Mouse (Mus musculus) induced T-regulatory cell, adult 2 months (primary cell): ENCODE measurements around the gene Fzr1.

Source experiments
- DNase-seq: peaks from one replicate; pipeline ENCODE4 v3.0.0-alpha.2; 2012; ENCODE audit warnings: low read depth

Gene Fzr1

DNA sequence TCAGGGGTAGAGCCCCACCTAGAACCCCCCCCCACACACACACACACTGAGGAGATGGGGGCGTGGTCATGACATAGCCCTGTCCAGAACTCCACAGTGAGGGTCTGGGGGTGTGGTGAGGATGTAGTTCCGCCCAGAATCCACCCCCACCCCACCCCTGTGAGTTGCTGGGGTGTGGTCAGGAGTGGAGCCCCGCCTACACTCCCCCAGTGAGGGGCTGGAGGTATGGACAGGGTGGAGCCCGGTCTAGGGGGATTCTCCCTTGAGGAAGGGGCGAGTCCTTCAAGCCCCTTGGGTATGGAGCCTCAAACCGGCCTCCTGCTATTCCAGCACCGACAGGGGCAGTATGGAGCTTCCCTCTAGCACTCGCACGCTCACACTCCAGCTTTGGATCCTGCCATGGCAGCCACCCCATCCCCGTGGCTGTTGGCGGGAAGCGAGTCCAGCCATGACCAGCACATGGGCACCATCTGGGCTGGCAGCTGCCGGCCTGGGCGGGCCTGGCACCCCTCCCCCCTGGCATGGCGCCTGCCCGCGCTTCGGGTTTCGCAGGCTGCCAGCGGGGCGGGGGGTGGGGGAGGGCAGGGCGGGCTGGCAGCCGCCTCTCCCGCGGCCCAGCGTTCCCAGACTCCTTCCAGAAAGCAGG lies 38.4 kb upstream of the Fzr1 start:
- DNase-seq, result peak; percentile 45

DNA sequence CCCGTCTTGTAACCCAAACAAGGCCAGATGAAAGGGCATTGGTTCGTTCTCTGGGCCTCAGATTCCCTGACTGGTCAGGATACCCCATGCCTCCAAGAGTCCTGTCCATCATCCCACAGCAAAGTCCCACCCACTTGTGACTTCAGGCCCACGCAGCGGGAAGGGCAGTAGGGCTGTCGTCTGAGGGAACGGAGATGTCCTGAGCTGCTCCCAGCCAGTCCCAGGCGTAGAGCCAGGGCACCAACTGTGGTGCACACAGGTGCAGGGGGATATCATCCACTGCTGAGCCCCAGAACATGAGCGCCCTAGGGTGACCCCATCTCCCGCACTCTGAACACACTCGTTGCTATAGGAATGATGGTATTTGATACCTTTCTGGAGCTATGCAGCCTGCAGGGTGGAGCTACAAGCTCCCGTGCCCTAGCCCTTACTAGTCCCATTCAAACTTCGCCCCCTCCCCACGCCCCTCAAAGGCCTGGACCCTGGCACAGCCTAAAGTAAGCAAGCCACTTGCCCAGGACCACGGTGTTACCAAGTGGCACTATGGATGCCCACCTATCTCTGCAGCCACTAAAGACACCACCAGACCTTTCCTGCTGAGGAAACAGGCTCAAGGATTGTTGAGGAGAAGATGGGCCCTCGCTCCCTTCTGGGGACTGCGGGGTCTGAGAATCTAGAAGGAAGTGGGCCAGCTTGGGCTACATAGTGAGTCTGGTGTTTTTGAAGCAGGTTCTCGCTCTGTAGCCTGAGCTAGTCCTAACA lies 37.4 kb upstream of the Fzr1 start:
- no peak for DNase-seq

GRCm38 (mm10) chr10:81415146-81415545 lies 36.8 kb upstream of the Fzr1 start:
- no peak for DNase-seq

GRCm38 (mm10) chr10:81414682-81415081 lies 36.4 kb upstream of the Fzr1 start:
- DNase-seq, result no peak

DNA sequence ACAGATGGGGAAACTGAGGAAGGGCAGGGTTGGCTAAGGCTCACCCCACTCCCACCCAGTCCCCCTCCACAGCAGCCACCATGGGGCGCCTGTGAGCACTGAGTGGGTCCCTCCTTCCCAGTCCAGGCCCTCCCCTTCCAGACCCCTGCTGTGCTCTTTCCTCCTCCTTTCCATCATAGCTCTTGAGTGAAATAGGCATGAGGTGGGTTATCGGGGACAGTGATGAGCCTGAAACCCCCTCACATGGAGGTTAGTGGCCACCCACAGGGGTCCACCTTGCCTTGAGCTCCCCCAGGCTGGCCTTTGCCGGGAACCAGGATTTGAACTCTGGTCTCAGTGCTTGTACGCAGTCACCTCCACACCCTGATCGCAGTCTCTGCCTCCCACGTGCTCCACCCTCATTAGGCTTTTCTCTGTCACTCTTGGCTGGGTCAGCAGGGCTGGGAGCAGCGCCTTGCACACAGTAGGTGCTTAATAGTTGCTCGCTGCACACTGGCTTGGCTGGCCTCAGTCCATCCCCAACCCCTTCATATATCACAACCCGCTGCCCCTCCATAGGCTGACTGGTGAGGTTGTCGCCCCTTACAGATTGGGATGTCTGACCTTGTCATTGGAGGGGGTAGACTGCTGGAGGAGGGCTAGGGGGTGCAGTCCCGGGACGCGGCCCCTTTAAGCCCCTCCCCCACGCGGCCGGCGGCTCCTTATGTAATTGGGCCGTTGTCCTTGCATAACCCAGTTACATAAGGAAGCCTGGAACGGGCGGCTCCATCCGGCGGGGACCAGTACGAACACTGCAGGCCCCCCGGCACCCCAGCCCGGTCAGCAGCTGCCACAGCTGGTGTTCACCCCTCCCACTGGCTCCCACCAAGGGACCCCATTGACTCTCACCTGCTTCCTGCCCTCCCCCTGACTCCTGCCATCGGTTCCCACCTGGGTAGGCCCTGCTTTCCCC lies 35.3 kb upstream of the Fzr1 start:
- no peak for DNase-seq

DNA sequence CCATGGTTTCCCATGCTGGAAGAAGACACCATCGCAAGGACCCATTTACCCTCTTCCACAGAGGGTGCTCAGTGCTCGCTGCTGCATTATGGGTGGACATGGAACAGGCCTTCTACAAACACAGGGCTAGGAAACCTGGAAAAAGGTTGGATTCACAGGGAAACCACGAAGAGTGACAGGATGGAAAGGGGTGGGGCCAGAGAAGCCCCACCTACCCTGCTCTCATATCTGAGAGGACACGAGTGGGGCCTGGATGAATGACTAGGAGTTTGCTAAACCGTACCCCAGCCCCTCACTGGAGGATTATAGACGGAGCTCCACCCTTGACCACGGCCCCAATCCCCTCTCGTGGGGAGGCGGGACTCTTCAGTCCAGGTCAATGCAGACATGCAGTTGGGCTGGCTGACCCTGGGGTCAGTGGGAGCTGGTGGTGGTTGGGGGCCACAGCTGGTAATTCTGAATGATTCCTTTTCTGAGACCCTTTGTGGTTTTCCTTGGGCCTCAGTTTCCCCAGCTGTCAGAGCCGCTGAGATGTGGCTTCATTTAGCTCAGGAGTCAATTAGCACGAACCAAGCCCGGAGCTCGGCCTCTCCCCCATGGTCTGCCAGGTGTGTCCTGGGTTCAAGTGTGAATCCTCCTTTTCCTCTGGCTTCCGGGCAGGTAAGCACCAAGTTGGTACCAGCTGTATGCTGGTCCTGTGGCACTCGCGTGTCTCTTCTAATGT lies 34.4 kb upstream of the Fzr1 start:
- no peak for DNase-seq

- no peak for DNase-seq
Measured at GRCm38 (mm10) chr10:81411471-81412400, 33.4 kb upstream of the Fzr1 start.

DNA sequence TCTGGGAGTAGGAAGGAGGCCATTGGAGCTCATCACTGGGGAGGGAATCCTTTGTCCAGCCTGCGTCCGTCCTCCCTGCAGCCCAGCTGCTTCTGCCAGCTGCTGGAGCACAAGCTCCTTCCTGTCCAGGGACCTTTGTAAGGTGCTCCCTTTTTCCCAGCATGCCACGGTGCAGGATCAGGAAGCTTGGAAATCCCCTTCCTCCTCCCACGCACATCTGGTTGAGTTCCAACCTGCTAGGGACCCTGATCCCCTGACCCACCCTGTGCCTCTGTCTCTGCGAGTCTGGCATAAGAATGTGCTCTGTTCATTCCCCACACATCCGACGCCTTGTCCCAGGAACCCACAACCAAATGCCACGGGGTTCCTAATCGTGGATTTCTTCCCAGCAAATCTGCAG lies 32.7 kb upstream of the Fzr1 start:
- no peak for DNase-seq

DNA sequence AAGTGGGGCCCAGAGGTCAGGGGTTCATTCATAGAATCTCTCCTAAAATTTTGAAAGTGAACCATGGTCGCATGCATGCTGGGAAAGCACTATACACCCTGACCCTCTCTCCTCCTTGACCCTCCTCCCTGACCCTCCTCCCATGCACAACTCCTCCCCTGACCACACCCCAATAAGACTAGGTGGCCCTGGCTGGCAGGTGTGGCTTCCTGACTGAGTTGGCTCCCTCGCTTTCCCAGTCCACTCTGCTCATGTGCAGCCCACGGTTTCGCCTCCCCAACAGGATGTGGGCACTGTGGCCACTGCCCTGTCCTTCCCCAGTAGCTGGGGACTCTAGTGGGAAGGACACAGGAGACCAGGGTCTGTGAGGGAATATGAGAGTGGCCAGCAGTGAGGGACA lies 32.0 kb upstream of the Fzr1 start:
- DNase-seq, result no peak

DNA sequence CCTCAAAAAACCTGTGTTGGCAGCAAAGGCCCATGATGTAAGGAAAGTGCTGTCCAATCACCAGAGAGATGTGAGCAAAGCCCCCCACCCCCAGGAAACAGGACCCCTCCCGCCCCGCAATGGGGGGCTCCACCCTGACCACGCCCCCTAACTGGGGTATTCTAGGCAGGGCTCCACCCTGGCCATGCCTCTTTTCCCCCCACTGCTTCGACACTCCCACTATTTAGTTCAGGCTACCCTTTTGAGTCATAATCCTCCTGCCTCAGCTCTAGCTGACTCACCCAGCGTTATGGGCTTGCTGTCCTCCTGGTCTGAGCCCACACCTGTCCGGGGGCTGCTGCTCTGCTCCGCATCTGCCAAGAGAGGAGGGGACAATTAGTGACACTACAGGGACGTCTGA lies 31.0 kb upstream of the Fzr1 start:
- peak; percentile 52 for DNase-seq

DNA sequence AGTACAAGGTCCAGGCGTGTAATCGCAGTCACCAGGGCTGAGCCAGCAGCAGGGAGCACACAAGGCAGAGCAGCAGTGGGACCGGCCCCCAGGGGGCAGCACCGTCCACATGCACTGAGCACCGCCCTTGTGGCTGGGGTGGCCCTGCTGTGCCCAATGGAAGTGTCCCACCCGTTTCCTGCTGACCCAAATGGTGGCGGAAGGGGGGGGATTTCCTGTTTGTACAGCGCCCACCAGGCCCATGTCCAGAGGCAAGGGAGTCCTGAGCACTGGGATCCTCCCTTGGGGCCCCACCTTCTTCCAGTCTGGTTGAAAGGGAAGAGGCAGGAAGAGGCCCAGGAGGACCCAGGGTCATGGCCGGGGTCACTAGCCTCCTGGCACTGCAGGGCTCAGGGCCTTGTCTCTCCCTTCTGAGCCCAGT lies 30.6 kb upstream of the Fzr1 start:
- peak; percentile 88 for DNase-seq

- no peak for DNase-seq
Measured at GRCm38 (mm10) chr10:81408424-81408729, 30.1 kb upstream of the Fzr1 start.

GRCm38 (mm10) chr10:81407539-81408423 lies 29.5 kb upstream of the Fzr1 start:
- DNase-seq, result peak; percentile 85

GRCm38 (mm10) chr10:81406504-81407440 lies 28.5 kb upstream of the Fzr1 start:
- DNase-seq, result no peak

- DNase-seq, result peak; percentile 88
Measured at GRCm38 (mm10) chr10:81405588-81406201, 27.4 kb upstream of the Fzr1 start.

- DNase-seq, result peak; percentile 65
Measured at GRCm38 (mm10) chr10:81404720-81405119, 26.4 kb upstream of the Fzr1 start.

- DNase-seq, result peak; percentile 64
Measured at GRCm38 (mm10) chr10:81404082-81404481, 25.8 kb upstream of the Fzr1 start.

- no peak for DNase-seq
Measured at GRCm38 (mm10) chr10:81403511-81403910, 25.2 kb upstream of the Fzr1 start.
